8 mouse cellular contexts compared by ENCODE assay signal in genomic region chr6:119848034-119848695, GRCm38 (mm10). TPM values are rescaled to one million over a fixed set of nuclear protein-coding genes. Genes with fewer than 3 reads are reported as not detected.
DNase-seq lines count a peak whose midpoint lies in the region; ATAC-seq lines count a peak whose summit lies in the region.

Gene Erc1 (minus strand): TSS chr6:119848167.

- WGBS in forebrain, embryonic 14.5 days, result under 1% methylated on average over 58 of the region's 73 CpGs
- WGBS in neural tube, embryonic 15.5 days, result under 1% methylated on average over 44 of the region's 73 CpGs

- H3K36me3 ChIP-seq in forebrain, embryonic 14.5 days (ENCODE audit: control insufficient read depth, insufficient read depth, low read length), result no peaks in the 10 kb centered on the region
- H3K36me3 ChIP-seq in neural tube, embryonic 15.5 days, result no peaks in the 10 kb centered on the region

- no peaks in the 10 kb centered on the region for H3K9me3 ChIP-seq in forebrain, embryonic 14.5 days (replicated peaks; ENCODE audit: control insufficient read depth, low read length)
- H3K9me3 ChIP-seq in neural tube, embryonic 15.5 days (replicated peaks), result no peaks in the 10 kb centered on the region

- H3K9ac ChIP-seq in forebrain, embryonic 14.5 days (ENCODE audit: low read length), result peak within 1 kb of the TSS; percentile 91
- H3K9ac ChIP-seq in neural tube, embryonic 15.5 days (replicated peaks), result peak within 1 kb of the TSS; percentile 83

- H3K27ac ChIP-seq in forebrain, embryonic 14.5 days (ENCODE audit: low read depth, low read length), result peak within 1 kb of the TSS; percentile 96
- peak within 1 kb of the TSS; percentile 99 for H3K27ac ChIP-seq in neural tube, embryonic 15.5 days (replicated peaks)

- H3K4me3 ChIP-seq in forebrain, embryonic 14.5 days (ENCODE audit: low read depth, low read length), result peak within 1 kb of the TSS; percentile 87
- H3K4me3 ChIP-seq in neural tube, embryonic 15.5 days (replicated peaks), result peak within 1 kb of the TSS; percentile 69

- peak; percentile 96 for ATAC-seq in forebrain, embryonic 14.5 days
- ATAC-seq in neural tube, embryonic 15.5 days (ENCODE audit: low FRiP score), result peak; percentile 93

- intact Hi-C loops in heart, postnatal 14 days (cut with DNase I), result loop anchor here (5.0 kb wide), 1 partner anchor 56 kb away; no protein-coding TSS in a partner anchor

- peak; percentile 97 for DNase-seq in ES-CJ7 (ENCODE audit: low read depth, low spot score)
- peak; percentile 99 for DNase-seq in cerebellum, adult 11 months
- DNase-seq in forebrain, embryonic 14.5 days (ENCODE audit: low spot score), result peak; percentile 94
- peak; percentile 96 for DNase-seq in heart, postnatal 14 days
- peak; percentile 91 for DNase-seq in layer of hippocampus, adult 11-12 months (ENCODE audit: low spot score)
- peak; percentile 94 to 96 for DNase-seq in lung, adult 18-20 months
- DNase-seq in testis, postnatal 14 days (ENCODE audit: low spot score), result peak; percentile 95

- H3K4me2 ChIP-seq in forebrain, embryonic 14.5 days (ENCODE audit: low read length), result peak within 1 kb of the TSS; percentile 71
- peak within 1 kb of the TSS; percentile 72 for H3K4me2 ChIP-seq in neural tube, embryonic 15.5 days

- no peaks in the 10 kb centered on the region for H3K27me3 ChIP-seq in forebrain, embryonic 14.5 days (replicated peaks; ENCODE audit: control insufficient read depth, insufficient read depth, low read length)
- H3K27me3 ChIP-seq in neural tube, embryonic 15.5 days (replicated peaks), result no peaks in the 10 kb centered on the region

- peaks cover 11% of the 10 kb centered on the region for H3K4me1 ChIP-seq in forebrain, embryonic 14.5 days (ENCODE audit: control insufficient read depth, insufficient read depth, low read length)
- H3K4me1 ChIP-seq in neural tube, embryonic 15.5 days, result peaks cover 34% of the 10 kb centered on the region

RNA-seq across cellular contexts. Expression of gene Erc1, which starts in this region (rescaled TPM):
- 28.1 and 37.7 TPM in 2 replicates for polyA plus RNA-seq in forebrain, embryonic 14.5 days (2014; fragmentation: Nextera tagmentation; extraction: Ambion mirVana)
- total RNA-seq in heart, postnatal 14 days (2021), result 10 to 100 TPM; 36.9 to 39.9 TPM
- polyA plus RNA-seq in neural tube, embryonic 15.5 days (2015; fragmentation: Nextera tagmentation; extraction: Ambion mirVana), result 42.9 and 51.1 TPM in 2 replicates

Comparison
In these comparisons a context has a peak if more than half of its experiments do, and no peak if none do; other contexts are left out.
1. Peak in every context shown above with its lines: DNase-seq, ATAC-seq, H3K4me3 ChIP-seq and H3K27ac ChIP-seq.